Mouse (Mus musculus) megakaryocyte, embryonic 14.5 days (primary cell): ENCODE data around the gene Tnks2. TPM values are rescaled to one million over a fixed set of nuclear protein-coding genes. Genes with fewer than 3 reads are reported as not detected.
A peak's percentile ranks its signal among the peaks of the same experiment; 100 is the strongest.
"Not testable (repeated sequence)": the region's sequence is repeated elsewhere in the genome, so short reads cannot be mapped to it uniquely, and the experiment has no call there.

ENCODE experiments used
- H3K27me3 ChIP-seq: replicated peaks from 2 replicates; pipeline ENCODE3; 2012; ENCODE audit warnings: inconsistent platforms
- H3K36me3 ChIP-seq: replicated peaks from 2 replicates; pipeline ENCODE3; 2012; ENCODE audit warnings: low read length, inconsistent platforms, mixed read lengths
- H3K4me1 ChIP-seq: 2 replicates; pipeline ENCODE4 v1.6.1; 2012; ENCODE audit warnings: inconsistent platforms
- H3K4me3 ChIP-seq: replicated peaks from 2 replicates; pipeline ENCODE3; 2012; ENCODE audit warnings: moderate library complexity, mild to moderate bottlenecking, inconsistent platforms
- H3K9me3 ChIP-seq: 2 replicates; pipeline ENCODE4 v1.6.1; 2012; ENCODE audit warnings: inconsistent platforms
- FLI1 ChIP-seq: IDR thresholded peaks from 2 replicates; pipeline ENCODE4 v1.6.1; 2012; ENCODE audit warnings: low read length, inconsistent platforms, mixed read lengths
- GATA1 ChIP-seq: IDR thresholded peaks from 3 replicates; pipeline ENCODE4 v1.6.1; 2012; ENCODE audit warnings: mixed read lengths, low read length, inconsistent platforms, borderline replicate concordance
- polyA plus RNA-seq: library from polyadenylated mRNA; stranded (reverse); fragments of >175 nt; gene quantifications from 2 replicates; pipeline ENCODE4 v1.2.3, GENCODE M21; 2012; ENCODE audit warnings: low replicate concordance; ENCODE audit not compliant: insufficient read depth

Tnks2 gene
- polyA plus RNA-seq, 1 experiment = 1.3 TPM

- H3K27me3 ChIP-seq = peaks cover 8% of the 10 kb centered on the region
- peaks cover 6% of the 10 kb centered on the region; the same call in 1 of the 2 replicates for H3K9me3 ChIP-seq
- no peaks in the 10 kb centered on the region for H3K36me3 ChIP-seq
- peaks cover 3% of the 10 kb centered on the region; the same call in 1 of the 2 replicates for H3K4me1 ChIP-seq
- no peak for TF ChIP-seq GATA1
- no peak for TF ChIP-seq FLI1
- no peak overlapping the region for H3K4me3 ChIP-seq
These were observed 30.6 kb upstream of the Tnks2 start for GRCm38 (mm10) chr19:36803403-36803802.

- no peaks in the 10 kb centered on the region; the same call in 1 of the 2 replicates for H3K4me1 ChIP-seq
- H3K27me3 ChIP-seq = peaks cover 2% of the 10 kb centered on the region
- peaks cover 6% of the 10 kb centered on the region; the same call in 1 of the 2 replicates for H3K9me3 ChIP-seq
- H3K4me3 ChIP-seq = no peak overlapping the region
- no peaks in the 10 kb centered on the region for H3K36me3 ChIP-seq
- TF ChIP-seq GATA1 = no peak
These were observed 27.2 kb upstream of the Tnks2 start for GRCm38 (mm10) chr19:36806842-36807241.

GRCm38 (mm10) chr19:36808426-36809105 is 25.5 kb upstream of the Tnks2 start:
- Histone ChIP-seq H3K27me3 (peaks cover 5% of the 10 kb centered on the region), H3K36me3 (no peaks in the 10 kb centered on the region), H3K9me3 (no peaks in the 10 kb centered on the region), H3K4me1 (peaks cover 4% of the 10 kb centered on the region), H3K4me3 (no peak overlapping the region)
- TF ChIP-seq FLI1 = no peak

- H3K4me3 ChIP-seq = no peak overlapping the region
- H3K4me1 ChIP-seq = peaks cover 4% of the 10 kb centered on the region
These were observed 24.4 kb upstream of the Tnks2 start for GRCm38 (mm10) chr19:36809476-36810168.

DNA sequence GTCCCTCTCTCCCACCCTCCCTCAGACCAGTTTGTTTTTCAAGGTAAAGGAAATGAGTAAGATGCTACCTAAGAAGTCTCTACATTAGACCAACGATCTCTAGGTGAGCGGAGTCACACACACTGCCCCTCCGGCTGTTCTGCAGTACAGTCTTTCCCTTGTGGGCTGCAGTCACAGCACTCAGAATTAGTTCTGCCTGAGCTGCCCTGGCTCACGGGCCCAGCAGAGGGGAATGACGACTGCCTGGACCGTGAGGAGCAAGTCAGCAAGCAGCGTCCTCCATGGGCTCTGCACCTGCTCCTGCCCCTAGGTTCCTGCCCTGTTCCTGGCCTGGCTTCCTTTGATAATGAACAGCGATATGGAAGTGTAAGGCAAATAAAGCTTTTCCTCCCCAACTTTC is 22.0 kb upstream of the Tnks2 start:
- Histone ChIP-seq H3K36me3 (no peaks in the 10 kb centered on the region), H3K9me3 (no peaks in the 10 kb centered on the region)

More at GRCm38 (mm10) chr19:36809476-36810168, 24.4 kb upstream of the Tnks2 start:
- Histone ChIP-seq H3K9me3 (no peaks in the 10 kb centered on the region), H3K27me3 (peaks cover 5% of the 10 kb centered on the region), H3K36me3 (no peaks in the 10 kb centered on the region)
- no peak for TF ChIP-seq FLI1
- TF ChIP-seq GATA1 = no peak

GRCm38 (mm10) chr19:36815396-36816271 is 18.4 kb upstream of the Tnks2 start:
- peaks cover 3% of the 10 kb centered on the region for H3K27me3 ChIP-seq
- no peaks in the 10 kb centered on the region for H3K36me3 ChIP-seq
- H3K4me3 ChIP-seq = peak overlapping the region; percentile 86
- TF ChIP-seq FLI1 (no peak), GATA1 (no peak)
- H3K4me1 ChIP-seq = peaks cover 27% of the 10 kb centered on the region
- no peaks in the 10 kb centered on the region for H3K9me3 ChIP-seq

More for the DNA sequence above, 22.0 kb upstream of the Tnks2 start:
- H3K4me3 ChIP-seq = peak overlapping the region; percentile 47
- peaks cover 16% of the 10 kb centered on the region for H3K4me1 ChIP-seq
- TF ChIP-seq FLI1 (no peak), GATA1 (no peak)
- peaks cover 5% of the 10 kb centered on the region for H3K27me3 ChIP-seq

DNA sequence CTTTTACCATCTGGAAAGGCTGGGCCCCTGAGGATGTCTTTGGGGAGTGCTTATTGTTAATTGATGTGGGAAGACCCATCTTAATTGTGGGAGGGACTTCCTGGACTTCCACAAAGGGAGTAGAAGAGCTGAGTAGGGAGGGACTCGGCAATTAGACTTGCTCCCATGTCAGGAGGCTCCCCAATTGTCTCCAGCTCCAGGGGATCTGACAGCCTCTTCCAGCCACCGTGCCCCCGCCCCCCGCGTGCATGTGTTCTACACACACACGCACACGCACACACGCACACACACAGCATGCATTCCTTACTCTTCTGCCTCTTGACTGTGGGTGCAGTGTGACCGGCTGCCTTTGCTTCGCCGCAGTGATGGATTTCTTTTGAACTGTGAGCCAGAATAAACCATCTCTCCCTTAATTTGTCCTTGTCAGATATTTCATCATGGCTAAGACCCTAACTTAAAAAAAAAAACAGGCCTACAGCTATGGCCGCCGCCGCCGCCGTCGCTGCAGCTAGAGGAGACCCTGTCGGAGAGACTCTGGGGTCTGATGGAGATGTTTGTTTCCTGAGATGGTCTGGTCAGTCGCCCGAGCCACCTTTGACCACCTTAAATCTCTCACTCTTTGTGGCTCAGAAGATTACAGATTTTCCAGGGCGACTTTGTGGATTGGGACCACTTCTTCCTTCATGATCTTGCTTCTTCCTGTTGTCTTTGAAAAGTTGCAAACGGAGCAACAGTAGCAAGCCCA is 15.7 kb upstream of the Tnks2 start:
- no peaks in the 10 kb centered on the region for H3K36me3 ChIP-seq
- H3K9me3 ChIP-seq = no peaks in the 10 kb centered on the region
- peaks cover 2% of the 10 kb centered on the region for H3K27me3 ChIP-seq
- peaks cover 22% of the 10 kb centered on the region for H3K4me1 ChIP-seq
- peak overlapping the region; percentile 50 for H3K4me3 ChIP-seq
- TF ChIP-seq FLI1 (no peak), GATA1 (no peak)

GRCm38 (mm10) chr19:36819199-36819598 is 14.8 kb upstream of the Tnks2 start:
- Histone ChIP-seq H3K4me3 (no peak overlapping the region), H3K9me3 (no peaks in the 10 kb centered on the region), H3K27me3 (peaks cover 2% of the 10 kb centered on the region), H3K4me1 (peaks cover 22% of the 10 kb centered on the region), H3K36me3 (no peaks in the 10 kb centered on the region)
- TF ChIP-seq FLI1 (no peak), GATA1 (no peak)

- Histone ChIP-seq H3K4me1 (peaks cover 20% of the 10 kb centered on the region), H3K27me3 (peaks cover 2% of the 10 kb centered on the region), H3K4me3 (no peak overlapping the region), H3K9me3 (no peaks in the 10 kb centered on the region), H3K36me3 (no peaks in the 10 kb centered on the region)
- TF ChIP-seq GATA1 (no peak), FLI1 (no peak)
These were observed 13.6 kb upstream of the Tnks2 start for GRCm38 (mm10) chr19:36820469-36820868.

- H3K4me3 ChIP-seq, H3K9me3 ChIP-seq, H3K36me3 ChIP-seq, H3K27me3 ChIP-seq: not testable (repeated sequence)
- peaks cover 12% of the 10 kb centered on the region for H3K4me1 ChIP-seq
These were observed 12.7 kb upstream of the Tnks2 start for GRCm38 (mm10) chr19:36821301-36821700.
